8 mouse cellular contexts compared by ENCODE assay signal in the genomic region with DNA sequence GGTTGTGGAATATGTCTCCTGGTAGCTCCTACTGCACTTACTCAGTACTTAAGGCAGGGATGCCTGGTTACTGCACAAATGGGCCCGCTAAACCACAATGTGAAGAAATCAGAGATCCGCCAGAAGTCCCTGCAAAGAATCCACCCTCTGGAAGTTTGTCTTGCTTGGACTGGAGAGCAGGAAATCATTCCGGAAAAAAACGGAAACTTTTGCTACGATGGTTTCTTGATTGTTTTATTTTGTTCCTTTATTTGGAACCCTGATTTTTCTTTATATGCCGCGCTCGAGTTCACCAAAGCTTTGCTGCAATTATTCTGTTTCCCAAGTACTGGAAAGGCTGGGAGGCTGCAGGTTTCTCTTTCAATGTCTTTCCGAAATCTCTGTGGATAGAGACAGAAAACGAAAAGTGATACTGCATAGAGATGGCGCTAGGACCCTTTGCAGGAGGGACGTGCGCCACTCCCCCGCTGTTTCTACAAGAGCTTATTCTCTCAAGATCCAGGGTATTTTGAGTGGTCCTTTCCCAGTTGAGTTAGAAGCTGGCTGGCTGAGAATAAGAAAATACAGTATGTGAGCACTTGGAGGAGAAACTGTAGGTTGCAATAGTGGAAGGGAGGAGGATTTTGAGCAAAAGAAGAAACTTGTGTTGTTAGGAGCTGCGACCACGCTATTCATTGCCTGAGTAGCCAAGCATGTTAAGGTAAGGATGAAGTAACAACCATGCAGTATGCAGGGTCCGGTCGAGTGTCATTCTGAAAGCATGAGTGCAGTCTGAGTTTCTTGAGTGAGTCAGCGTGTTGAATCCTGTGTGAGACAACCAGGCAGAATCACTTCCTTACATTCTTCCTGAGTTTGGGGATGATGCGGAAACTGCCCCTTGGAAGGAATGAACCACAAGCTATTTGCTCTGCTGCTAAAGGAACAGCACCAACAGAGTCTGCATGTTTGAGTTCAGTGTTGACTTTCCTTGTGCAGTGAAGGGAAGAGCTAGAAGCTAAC. TPM values are rescaled to one million over a fixed set of nuclear protein-coding genes. Genes with fewer than 3 reads are reported as not detected.
DNase-seq lines count a peak whose midpoint lies in the region; ATAC-seq and TF ChIP-seq lines count a peak whose summit lies in the region.

No protein-coding gene starts in this region.

- H3K9me3 ChIP-seq in limb, embryonic 13.5 days: no peaks in the 10 kb centered on the region

- H3K4me3 ChIP-seq in limb, embryonic 13.5 days: peak overlapping the region; percentile 55

- 0 out of 2 replicates have a peak, but pooled peaks have one; percentile 12 for TF ChIP-seq CTCF in brain, embryonic 14.5 days (IDR thresholded peaks at IDR 0.05; ENCODE audit: borderline replicate concordance, extremely low read depth, insufficient read depth, insufficient read length)

- WGBS in limb, embryonic 13.5 days: 10% methylated on average over 20 of the region's 20 CpGs

- H3K36me3 ChIP-seq in limb, embryonic 13.5 days: no peaks in the 10 kb centered on the region

- no peak for TF ChIP-seq POLR2A in brain, embryonic 14.5 days (IDR thresholded peaks at IDR 0.05; ENCODE audit: borderline replicate concordance, extremely low read depth, insufficient read depth, insufficient read length, poor library complexity, severe bottlenecking)

- no peak overlapping the region; the same call in 1 of the 2 replicates for H3K9ac ChIP-seq in limb, embryonic 13.5 days

- peak; percentile 18 for ATAC-seq in granulocyte monocyte progenitor cell, adult 5-6 weeks (replicated peaks; ENCODE audit: poor library complexity, severe bottlenecking)
- no peak for ATAC-seq in limb, embryonic 13.5 days (ENCODE audit: low FRiP score, low read depth)

- H3K4me1 ChIP-seq in limb, embryonic 13.5 days: peaks cover 23% of the 10 kb centered on the region; the same call in 1 of the 2 replicates

- H3K27me3 ChIP-seq in limb, embryonic 13.5 days: peaks cover 67% of the 10 kb centered on the region

- peak overlapping the region; percentile 97 for H3K4me2 ChIP-seq in limb, embryonic 13.5 days (replicated peaks)

- H3K27ac ChIP-seq in limb, embryonic 13.5 days: no peak overlapping the region

- DNase-seq in R1 (ENCODE audit: low read depth, low spot score): peak; percentile 2
- DNase-seq in brain, embryonic 14.5 days (ENCODE audit: low read depth): peak; percentile 77
- DNase-seq in right cerebral cortex, postnatal 10 days (ENCODE audit: low spot score in 2 of 2): peak; percentile 64 to 78
- DNase-seq in thymus, postnatal 10 days (ENCODE audit: low spot score in 2 of 2): no peak
- no peak for DNase-seq in gastrocnemius, postnatal 10 days
- no peak for DNase-seq in thymus, postnatal 14 days

RNA-seq across cellular contexts. Expression of a gene that starts 1.2 kb away (rescaled TPM):
- 6.9 and 13.1 TPM in 2 replicates for polyA plus RNA-seq in brain, embryonic 14.5 days (2012; rRNA removed)
- total RNA-seq in granulocyte monocyte progenitor cell, adult 5-6 weeks (2014; fragmentation: Nextera tagmentation): not detected in 2 replicates
- not detected in 2 replicates for total RNA-seq in granulocyte monocyte progenitor cell, adult 5-6 weeks (2017)
- polyA plus RNA-seq in limb, embryonic 13.5 days (2015; fragmentation: Nextera tagmentation; extraction: Ambion mirVana): 3.1 and 3.7 TPM in 2 replicates
- under 1 TPM; 0.20 to 0.21 TPM for total RNA-seq in gastrocnemius, postnatal 10 days (2021)

Comparison
In these comparisons a context has a peak if more than half of its experiments do, and no peak if none do; other contexts are left out.
1. DNase-seq: peak in R1 (single experiment), brain, embryonic 14.5 days (single experiment) and right cerebral cortex, postnatal 10 days (2 of 2); none in thymus, postnatal 10 days (0 of 2), gastrocnemius, postnatal 10 days (single experiment) and thymus, postnatal 14 days (single experiment).